Mouse (Mus musculus) megakaryocyte, embryonic 14.5 days (primary cell): Measurements from ENCODE around the gene Cep152. TPM values are rescaled to one million over a fixed set of nuclear protein-coding genes. Genes with fewer than 3 reads are reported as not detected.

Experiments
- H3K27me3 ChIP-seq: replicated peaks from 2 replicates; pipeline ENCODE3; 2012; ENCODE audit warnings: inconsistent platforms
- H3K36me3 ChIP-seq: replicated peaks from 2 replicates; pipeline ENCODE3; 2012; ENCODE audit warnings: low read length, inconsistent platforms, mixed read lengths
- H3K4me1 ChIP-seq: 2 replicates; pipeline ENCODE4 v1.6.1; 2012; ENCODE audit warnings: inconsistent platforms
- H3K4me3 ChIP-seq: replicated peaks from 2 replicates; pipeline ENCODE3; 2012; ENCODE audit warnings: moderate library complexity, mild to moderate bottlenecking, inconsistent platforms
- H3K9me3 ChIP-seq: 2 replicates; pipeline ENCODE4 v1.6.1; 2012; ENCODE audit warnings: inconsistent platforms
- FLI1 ChIP-seq: IDR thresholded peaks from 2 replicates; pipeline ENCODE4 v1.6.1; 2012; ENCODE audit warnings: low read length, inconsistent platforms, mixed read lengths
- GATA1 ChIP-seq: IDR thresholded peaks from 3 replicates; pipeline ENCODE4 v1.6.1; 2012; ENCODE audit warnings: mixed read lengths, low read length, inconsistent platforms, borderline replicate concordance
- polyA plus RNA-seq: library from polyadenylated mRNA; stranded (reverse); fragments of >175 nt; gene quantifications from 2 replicates; pipeline ENCODE4 v1.2.3, GENCODE M21; 2012; ENCODE audit warnings: low replicate concordance; ENCODE audit not compliant: insufficient read depth

The Cep152 gene
- polyA plus RNA-seq, 1 experiment: 0.58 TPM

DNA sequence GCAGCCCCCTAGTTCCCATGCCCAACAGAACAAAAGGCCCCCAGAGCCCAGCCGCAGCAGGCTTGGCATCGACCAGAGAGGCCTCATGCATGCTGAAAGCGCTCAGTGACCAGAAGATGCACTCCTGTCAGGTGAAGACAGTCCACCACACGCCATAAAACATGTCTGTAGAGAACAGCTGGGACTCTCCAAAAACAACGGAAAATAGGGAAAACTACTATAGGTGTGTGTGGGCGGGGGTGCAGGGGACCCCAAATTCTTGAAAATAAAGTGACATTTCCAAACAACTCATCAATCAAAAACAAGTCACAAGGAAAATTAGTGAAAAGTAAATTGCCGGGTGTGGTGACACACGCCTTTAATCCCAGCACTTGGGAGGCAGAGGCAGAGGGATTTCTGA is 62.5 kb downstream of the Cep152 start:
- no peaks in the 10 kb centered on the region for H3K4me1 ChIP-seq
- H3K9me3 ChIP-seq: no peaks in the 10 kb centered on the region
- H3K4me3 ChIP-seq: no peak overlapping the region
- TF ChIP-seq GATA1: no peak
- no peak for TF ChIP-seq FLI1
- no peaks in the 10 kb centered on the region for H3K27me3 ChIP-seq
- H3K36me3 ChIP-seq: peaks cover 48% of the 10 kb centered on the region

DNA sequence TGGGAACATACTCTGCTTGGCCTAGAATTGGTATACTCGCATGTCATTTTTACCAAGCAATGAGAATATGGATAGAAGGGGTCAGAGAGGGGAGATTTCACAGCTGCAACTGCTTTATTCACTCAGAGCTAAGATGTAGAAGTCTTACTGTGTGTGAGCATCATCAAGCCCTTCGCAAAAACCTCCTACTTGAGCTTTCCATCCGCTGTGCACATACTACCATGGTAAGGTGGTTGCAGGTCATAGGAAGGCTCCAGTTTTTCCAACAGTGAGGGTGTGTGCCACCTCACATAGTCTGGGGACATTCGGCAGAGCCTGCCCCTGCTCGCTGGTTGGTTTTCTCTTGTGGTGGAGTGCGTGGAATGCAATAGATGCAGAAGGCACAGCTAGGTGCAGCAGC is 64.9 kb downstream of the Cep152 start:
- Histone ChIP-seq H3K9me3 (peaks cover 4% of the 10 kb centered on the region; the same call in 1 of the 2 replicates), H3K4me3 (no peak overlapping the region), H3K36me3 (peaks cover 25% of the 10 kb centered on the region), H3K27me3 (no peaks in the 10 kb centered on the region), H3K4me1 (no peaks in the 10 kb centered on the region)
- TF ChIP-seq FLI1 (no peak), GATA1 (no peak)

DNA sequence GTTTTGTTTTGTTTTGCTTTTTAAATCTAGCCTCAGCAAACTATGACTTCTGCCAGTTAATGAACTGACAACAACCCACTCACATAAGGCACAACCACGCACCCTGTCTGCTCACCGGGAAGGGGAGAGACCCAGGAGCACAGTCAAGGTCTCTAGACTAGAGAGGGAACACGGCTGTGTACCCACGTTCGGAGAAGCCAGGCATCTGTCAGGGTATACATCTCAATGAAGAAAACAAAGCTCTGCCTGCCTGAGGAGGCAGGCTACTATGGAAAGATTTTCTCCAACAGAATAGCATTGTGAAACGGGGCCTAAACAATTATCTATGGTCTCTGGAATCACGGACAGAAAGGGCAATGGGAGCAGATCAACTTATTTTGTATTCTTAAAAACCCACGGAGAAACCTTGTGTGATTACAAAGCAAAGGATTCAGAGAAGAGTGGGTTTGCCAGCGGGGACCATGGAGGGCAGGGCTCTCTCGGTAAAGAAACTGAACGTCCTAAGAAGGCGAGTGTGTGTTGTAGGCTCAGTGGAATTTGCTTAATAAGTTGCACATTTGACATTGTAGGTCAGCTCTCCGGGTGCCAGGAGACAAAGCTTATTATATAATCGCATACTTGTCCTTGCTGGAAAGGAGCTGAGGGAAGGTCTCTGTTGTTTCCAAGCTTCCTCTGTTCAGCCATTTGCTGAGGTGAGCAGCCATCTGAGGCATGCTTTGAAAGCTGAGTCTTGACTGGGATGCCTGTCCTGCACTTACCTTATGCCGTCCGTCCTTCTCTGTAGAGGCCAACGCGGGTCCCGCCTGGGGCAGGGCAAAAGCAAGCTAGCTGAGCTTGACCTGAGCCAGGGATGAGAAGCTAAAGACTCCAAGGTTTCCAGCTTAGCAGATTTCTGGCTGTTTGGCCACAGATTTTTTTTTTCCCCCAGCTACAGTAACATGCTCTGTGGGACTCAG is 66.0 kb downstream of the Cep152 start:
- Histone ChIP-seq H3K4me3 (no peak overlapping the region), H3K4me1 (no peaks in the 10 kb centered on the region), H3K9me3 (peaks cover 4% of the 10 kb centered on the region; the same call in 1 of the 2 replicates), H3K36me3 (peaks cover 13% of the 10 kb centered on the region), H3K27me3 (no peaks in the 10 kb centered on the region)
- TF ChIP-seq FLI1 (no peak), GATA1 (no peak)

DNA sequence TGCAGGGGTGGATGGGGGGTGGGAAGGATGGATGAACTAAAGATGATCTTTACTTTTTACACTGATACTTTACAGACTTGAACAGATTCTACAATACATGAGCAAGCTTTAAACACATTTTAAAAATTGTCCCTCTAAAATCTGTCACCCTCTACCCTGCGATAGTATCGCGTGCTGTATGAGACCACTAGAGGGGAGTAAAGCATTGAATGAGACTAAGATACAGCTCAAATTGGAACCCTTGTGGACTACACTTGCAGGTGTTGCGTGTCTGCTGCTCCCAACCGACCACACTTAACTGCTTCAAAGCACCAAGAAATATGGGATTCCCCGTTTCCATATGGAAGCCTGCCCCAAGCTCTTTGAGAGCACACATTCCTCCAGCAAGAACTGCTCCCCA is 69.1 kb downstream of the Cep152 start:
- Histone ChIP-seq H3K4me3 (no peak overlapping the region), H3K9me3 (peaks cover 4% of the 10 kb centered on the region; the same call in 1 of the 2 replicates), H3K4me1 (0 out of 2 replicates have a peak, but pooled peaks cover 4% of the 10 kb centered on the region), H3K27me3 (no peaks in the 10 kb centered on the region), H3K36me3 (no peaks in the 10 kb centered on the region)
- TF ChIP-seq GATA1 (no peak), FLI1 (no peak)

DNA sequence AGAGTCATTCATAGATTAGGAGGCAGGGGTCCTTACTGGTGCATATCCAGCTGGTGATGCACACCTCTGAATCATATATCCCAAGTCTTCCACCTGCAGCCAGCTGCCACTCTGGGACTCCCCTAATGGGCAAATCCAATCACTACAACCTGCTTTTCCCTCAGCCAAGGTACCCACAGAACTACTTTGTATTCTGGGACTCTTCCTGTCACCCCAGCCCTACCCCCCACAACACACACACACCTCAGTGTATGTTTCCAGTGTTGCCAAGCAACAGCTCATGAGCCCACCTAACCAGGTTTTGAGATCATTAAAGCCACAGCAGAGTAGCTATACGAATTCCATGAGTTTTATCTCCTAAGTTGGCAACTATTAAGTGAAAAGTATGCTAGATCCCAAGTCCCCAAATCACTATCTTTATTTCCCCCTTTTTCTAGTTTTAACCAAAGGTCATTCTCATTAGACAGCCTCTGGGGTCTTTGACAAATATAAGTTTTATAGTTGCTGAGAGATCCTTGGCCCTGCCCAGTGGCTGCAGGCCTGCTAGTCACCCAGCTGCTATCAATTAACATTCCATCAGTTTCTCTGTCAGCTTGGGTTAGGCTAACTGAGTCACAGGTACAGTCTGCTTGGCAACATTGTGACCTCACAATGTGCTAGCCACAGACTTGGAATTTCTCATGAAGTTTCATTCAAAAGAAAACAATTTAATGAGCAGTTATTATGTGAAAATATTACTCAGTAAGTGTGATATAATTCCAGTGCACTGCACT is 75.9 kb downstream of the Cep152 start:
- no peaks in the 10 kb centered on the region for H3K36me3 ChIP-seq
- no peak for TF ChIP-seq GATA1
- TF ChIP-seq FLI1: no peak
- H3K4me1 ChIP-seq: peaks cover 8% of the 10 kb centered on the region; the same call in 1 of the 2 replicates
- H3K27me3 ChIP-seq: peaks cover 8% of the 10 kb centered on the region
- H3K9me3 ChIP-seq: 0 out of 2 replicates have a peak, but pooled peaks cover 7% of the 10 kb centered on the region
- no peak overlapping the region for H3K4me3 ChIP-seq

DNA sequence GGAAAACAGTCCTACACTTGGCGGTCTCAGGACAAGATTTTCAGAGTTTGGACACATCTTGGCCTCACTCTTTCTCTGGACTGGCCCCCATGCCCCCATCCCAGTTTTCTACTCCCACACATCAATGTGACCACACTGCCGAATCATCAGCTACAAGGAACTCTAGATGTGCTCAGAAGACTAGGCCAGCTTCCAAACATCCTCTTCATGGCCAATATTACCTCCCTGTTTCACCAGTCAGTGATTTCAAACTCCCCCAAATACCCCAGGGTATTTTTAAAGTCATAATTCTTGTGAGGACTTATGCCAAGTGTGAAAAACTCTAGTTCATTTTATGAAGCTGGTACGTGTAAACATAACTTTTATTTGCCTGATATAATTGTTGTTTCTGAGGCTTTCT is 79.9 kb downstream of the Cep152 start:
- H3K4me3 ChIP-seq: no peak overlapping the region
- H3K4me1 ChIP-seq: no peaks in the 10 kb centered on the region
- H3K27me3 ChIP-seq: peaks cover 14% of the 10 kb centered on the region
- no peaks in the 10 kb centered on the region for H3K36me3 ChIP-seq
- TF ChIP-seq FLI1 (no peak), GATA1 (no peak)
- 0 out of 2 replicates have a peak, but pooled peaks cover 7% of the 10 kb centered on the region for H3K9me3 ChIP-seq

DNA sequence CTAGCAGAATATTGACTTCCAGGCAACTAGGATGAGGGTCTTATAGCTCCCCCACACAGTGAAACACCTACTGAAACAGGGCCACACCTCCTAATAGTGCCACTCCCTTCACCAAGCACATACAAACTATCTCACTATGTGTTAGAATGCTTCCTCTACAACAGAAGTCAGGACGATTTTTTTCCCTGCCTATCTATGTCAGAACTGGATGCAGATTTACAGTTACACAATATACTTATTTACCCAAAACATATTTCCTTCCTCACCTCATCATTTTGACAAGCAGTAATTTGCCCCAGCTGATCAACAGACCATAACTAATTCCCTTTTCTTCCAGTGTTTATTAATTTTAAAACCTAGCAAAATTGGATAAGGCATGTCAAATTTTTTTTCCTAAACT is 81.3 kb downstream of the Cep152 start:
- no peak overlapping the region for H3K4me3 ChIP-seq
- TF ChIP-seq FLI1: no peak
- TF ChIP-seq GATA1: no peak
- H3K4me1 ChIP-seq: no peaks in the 10 kb centered on the region
- H3K27me3 ChIP-seq: peaks cover 14% of the 10 kb centered on the region
- no peaks in the 10 kb centered on the region for H3K36me3 ChIP-seq
- 0 out of 2 replicates have a peak, but pooled peaks cover 7% of the 10 kb centered on the region for H3K9me3 ChIP-seq

DNA sequence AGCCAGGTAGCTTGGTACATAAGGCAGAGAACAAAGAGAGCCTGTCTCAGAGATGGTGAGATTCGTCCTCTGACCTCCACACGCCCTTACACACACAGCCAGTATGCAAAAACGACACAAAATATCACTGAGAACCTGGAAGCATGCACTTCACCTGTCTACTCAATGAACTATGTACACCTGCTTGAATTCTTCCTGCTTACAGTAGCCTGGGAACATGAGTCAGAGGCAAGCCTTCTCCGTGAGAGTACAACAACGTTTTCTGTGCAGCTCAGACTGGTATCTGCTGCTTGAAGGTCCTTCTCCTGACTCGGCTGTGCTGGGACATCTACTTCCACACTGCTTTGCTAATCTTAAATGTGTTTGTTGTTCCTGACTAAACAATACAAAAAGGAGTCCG is 83.5 kb downstream of the Cep152 start:
- Histone ChIP-seq H3K9me3 (0 out of 2 replicates have a peak, but pooled peaks cover 7% of the 10 kb centered on the region), H3K27me3 (peaks cover 14% of the 10 kb centered on the region), H3K4me3 (no peak overlapping the region), H3K36me3 (no peaks in the 10 kb centered on the region), H3K4me1 (no peaks in the 10 kb centered on the region)
- TF ChIP-seq FLI1 (no peak), GATA1 (no peak)

DNA sequence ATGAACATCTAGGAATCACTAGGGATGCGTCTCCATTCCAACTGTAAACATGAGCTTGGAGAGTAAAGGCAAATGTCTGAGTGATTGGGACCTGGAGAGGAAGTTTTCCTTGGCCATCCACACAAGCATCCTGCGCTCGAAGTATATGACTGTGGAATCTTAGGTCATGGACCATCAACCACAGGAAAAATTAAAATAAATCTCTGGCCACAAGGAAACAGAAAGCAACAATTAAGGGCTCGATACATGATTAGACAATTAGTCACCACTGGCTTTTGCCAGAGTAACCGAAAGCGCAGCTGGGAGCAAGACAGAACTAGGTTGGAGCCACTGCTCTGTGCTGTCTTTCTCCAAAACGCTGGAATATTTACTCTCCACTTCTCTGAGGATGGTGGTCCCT is 84.3 kb downstream of the Cep152 start:
- no peak overlapping the region for H3K4me3 ChIP-seq
- peaks cover 14% of the 10 kb centered on the region for H3K27me3 ChIP-seq
- no peak for TF ChIP-seq FLI1
- no peak for TF ChIP-seq GATA1
- no peaks in the 10 kb centered on the region for H3K4me1 ChIP-seq
- 0 out of 2 replicates have a peak, but pooled peaks cover 1% of the 10 kb centered on the region for H3K9me3 ChIP-seq
- no peaks in the 10 kb centered on the region for H3K36me3 ChIP-seq
